Mouse (Mus musculus) forebrain, embryonic 11.5 days (tissue): ENCODE results near the gene Cpt1a. TPM values are rescaled to one million over a fixed set of nuclear protein-coding genes. Genes with fewer than 3 reads are reported as not detected.

Source experiments
- ATAC-seq: fragments of 200-750 bp; cut with Nextera tagmentation; replicated peaks from 2 replicates; pipeline ENCODE4 v1.8.0; 2017; ENCODE audit warnings: moderate TSS enrichment; ENCODE audit not compliant: low FRiP score
- DNase-seq: peaks from one replicate; pipeline ENCODE4 v3.0.0-alpha.2; 2017; ENCODE audit warnings: low spot score
- H3K27ac ChIP-seq: fragments of 300-500 bp; sonication (generic); 2 replicates; pipeline ENCODE4 v1.5.1; 2014; ENCODE audit warnings: low read depth, low read length
- H3K27me3 ChIP-seq: fragments of 300-500 bp; sonication (generic); 2 replicates; pipeline ENCODE4 v1.6.1; 2014; ENCODE audit warnings: mild to moderate bottlenecking, low read length, mixed read lengths; ENCODE audit not compliant: control insufficient read depth, insufficient read depth
- H3K36me3 ChIP-seq: fragments of 300-500 bp; sonication (generic); 2 replicates; pipeline ENCODE4 v1.6.1; 2014; ENCODE audit warnings: mild to moderate bottlenecking, low read length, moderate library complexity, mixed read lengths; ENCODE audit not compliant: control insufficient read depth, insufficient read depth
- H3K4me1 ChIP-seq: fragments of 300-500 bp; sonication (generic); replicated peaks from 2 replicates; pipeline ENCODE4 v1.6.1; 2014; ENCODE audit warnings: low read length, mixed read lengths; ENCODE audit not compliant: control insufficient read depth, insufficient read depth
- H3K4me2 ChIP-seq: fragments of 300-500 bp; sonication (generic); 2 replicates; pipeline ENCODE4 v1.6.1; 2014; ENCODE audit warnings: low read depth, mild to moderate bottlenecking, low read length, moderate library complexity, mixed read lengths; ENCODE audit not compliant: severe bottlenecking
- H3K4me3 ChIP-seq: fragments of 300-500 bp; sonication (generic); 2 replicates; pipeline ENCODE4 v1.5.1; 2014; ENCODE audit warnings: low read depth, low read length
- H3K9ac ChIP-seq: fragments of 300-500 bp; sonication (generic); 2 replicates; pipeline ENCODE4 v1.6.1; 2014; ENCODE audit warnings: low read length
- H3K9me3 ChIP-seq: fragments of 300-500 bp; sonication (generic); 2 replicates; pipeline ENCODE4 v1.6.1; 2016; ENCODE audit warnings: low read length, mixed read lengths; ENCODE audit not compliant: control insufficient read depth
- WGBS: fragments of 180-500 bp; shearing (Covaris S2); extraction: QIAGEN DNeasy Blood & Tissue Kit; methylation state at CpG from one replicate; pipeline ENCODE4 v1.1.7; 2014; 5-methylcytosine and 5-hydroxymethylcytosine counted together
- microRNA-seq: library from miRNA; unstranded; fragments of <30 nt; microRNA quantifications from one replicate; pipeline ENCODE4, GENCODE M21; 2016; ENCODE audit not compliant: insufficient number of aligned reads
- polyA plus RNA-seq: library from polyadenylated mRNA; unstranded; fragments of >200 nt; fragmentation: Nextera tagmentation; extraction: Ambion mirVana; gene quantifications from 2 replicates; pipeline ENCODE4 v1.2.1, GENCODE M21; 2014

Cpt1a gene
- polyA plus RNA-seq, 1 experiment from 2014 or later = 10.0 TPM

DNA sequence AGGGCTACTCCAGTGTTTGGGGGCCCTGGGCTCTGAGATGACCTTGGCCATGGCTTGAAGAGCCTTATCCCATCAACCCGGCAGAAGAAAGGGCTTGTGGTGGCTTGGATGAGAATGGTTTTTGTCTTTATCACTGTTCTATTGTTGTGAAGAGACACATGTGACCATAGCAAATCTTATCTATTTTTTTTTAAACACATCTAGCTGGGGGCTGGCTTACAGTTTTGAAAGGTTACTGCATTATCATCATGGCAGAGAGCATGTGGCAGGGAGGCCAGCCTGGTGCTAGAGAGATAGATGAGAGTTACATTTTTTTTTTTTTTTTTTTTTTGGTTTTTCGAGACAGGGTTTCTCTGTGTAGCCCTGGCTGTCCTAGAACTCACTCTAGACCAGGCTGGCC is 109.8 kb downstream of the Cpt1a start:
- ATAC-seq (no peak), DNase-seq (no peak)
- no peaks in the 10 kb centered on the region; the same call in 1 of the 2 replicates for H3K4me1 ChIP-seq
- H3K36me3 ChIP-seq = no peaks in the 10 kb centered on the region
- H3K27me3 ChIP-seq = no peaks in the 10 kb centered on the region
- H3K4me2 ChIP-seq = no peak overlapping the region
- no peaks in the 10 kb centered on the region for H3K9me3 ChIP-seq
- no peak overlapping the region for H3K4me3 ChIP-seq
- 76% methylated on average over 2 of the region's 2 CpGs for WGBS
- no peak overlapping the region for H3K9ac ChIP-seq
- H3K27ac ChIP-seq = no peak overlapping the region

DNA sequence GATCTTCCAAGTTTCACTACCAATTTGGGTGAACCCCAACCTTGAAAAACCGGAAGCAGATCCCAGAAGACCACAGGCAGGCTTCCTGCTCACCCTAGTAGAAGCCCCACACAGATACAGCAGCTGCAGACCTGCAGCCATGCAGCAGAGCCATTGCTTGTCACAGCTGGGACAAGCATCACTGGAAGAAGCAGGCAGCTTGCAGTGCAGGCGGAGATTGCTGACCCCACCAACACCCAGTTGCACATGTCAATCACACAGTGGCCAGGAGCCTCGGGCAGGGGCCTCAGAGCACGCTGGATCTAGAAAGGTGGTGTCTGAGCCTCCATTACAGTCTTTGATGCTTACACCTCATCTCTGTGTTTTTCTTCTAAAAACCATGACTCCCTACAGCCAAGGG is 112.0 kb downstream of the Cpt1a start:
- WGBS = 38% methylated on average over 4 of the region's 4 CpGs
- H3K9me3 ChIP-seq = no peaks in the 10 kb centered on the region
- no peak overlapping the region for H3K9ac ChIP-seq
- H3K27me3 ChIP-seq = no peaks in the 10 kb centered on the region
- no peaks in the 10 kb centered on the region for H3K36me3 ChIP-seq
- H3K4me1 ChIP-seq = no peaks in the 10 kb centered on the region; the same call in 1 of the 2 replicates
- DNase-seq (no peak), ATAC-seq (no peak)
- H3K4me3 ChIP-seq = no peak overlapping the region
- no peak overlapping the region for H3K27ac ChIP-seq
- no peak overlapping the region for H3K4me2 ChIP-seq

DNA sequence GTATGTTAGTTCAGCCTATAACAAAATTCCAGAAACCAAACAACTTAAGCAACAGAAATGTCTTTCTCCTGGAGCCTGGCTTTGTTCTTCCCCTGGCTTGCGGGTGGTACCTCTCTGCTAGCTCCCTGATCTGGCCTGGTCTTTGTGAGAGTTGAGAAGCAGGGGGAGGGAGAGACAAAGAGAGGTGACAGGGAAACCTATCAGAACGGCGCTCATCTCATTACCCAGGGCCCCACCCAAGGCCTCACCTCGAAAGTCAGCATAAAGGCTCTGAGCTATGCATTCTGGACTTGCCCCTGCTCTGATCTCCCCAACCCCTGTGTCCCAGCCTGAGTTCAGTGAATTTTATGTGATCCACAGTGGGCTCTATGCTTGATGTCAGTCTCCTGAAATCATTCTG is 112.5 kb downstream of the Cpt1a start:
- no peaks in the 10 kb centered on the region; the same call in 1 of the 2 replicates for H3K4me1 ChIP-seq
- H3K27me3 ChIP-seq = no peaks in the 10 kb centered on the region
- no peaks in the 10 kb centered on the region for H3K9me3 ChIP-seq
- WGBS = 37% methylated on average over 4 of the region's 4 CpGs
- no peak overlapping the region for H3K27ac ChIP-seq
- DNase-seq = no peak
- no peak overlapping the region for H3K4me2 ChIP-seq
- ATAC-seq = no peak
- H3K36me3 ChIP-seq = no peaks in the 10 kb centered on the region
- no peak overlapping the region for H3K9ac ChIP-seq
- no peak overlapping the region for H3K4me3 ChIP-seq

Small RNA genes lying within 50 kb of the gene (microRNA-seq; reads per million reads assigned to microRNA genes)
- not detected for gene Mir6984

Other genes with a start within 250 kb of the Cpt1a start
- gene Mrpl21, start 39.4 kb upstream of the Cpt1a start, polyA plus RNA-seq = 122 and 131 TPM in 2 replicates
- 9.4 and 10.1 TPM in 2 replicates for gene Ighmbp2, start 39.3 kb upstream of the Cpt1a start, polyA plus RNA-seq
- gene Tesmin, start 66.5 kb downstream of the Cpt1a start, polyA plus RNA-seq = 0.27 and 0.29 TPM in 2 replicates
- 1.1 TPM in 2 replicates for gene Gal, start 92.2 kb downstream of the Cpt1a start, polyA plus RNA-seq